Mouse (Mus musculus): ENCODE data around the gene Gm28038. TPM values are rescaled to one million over a fixed set of nuclear protein-coding genes. Genes with fewer than 3 reads are reported as not detected.

Gm28038 gene
- polyA plus RNA-seq, 1 experiment from 2014 or later, result not detected

DNA sequence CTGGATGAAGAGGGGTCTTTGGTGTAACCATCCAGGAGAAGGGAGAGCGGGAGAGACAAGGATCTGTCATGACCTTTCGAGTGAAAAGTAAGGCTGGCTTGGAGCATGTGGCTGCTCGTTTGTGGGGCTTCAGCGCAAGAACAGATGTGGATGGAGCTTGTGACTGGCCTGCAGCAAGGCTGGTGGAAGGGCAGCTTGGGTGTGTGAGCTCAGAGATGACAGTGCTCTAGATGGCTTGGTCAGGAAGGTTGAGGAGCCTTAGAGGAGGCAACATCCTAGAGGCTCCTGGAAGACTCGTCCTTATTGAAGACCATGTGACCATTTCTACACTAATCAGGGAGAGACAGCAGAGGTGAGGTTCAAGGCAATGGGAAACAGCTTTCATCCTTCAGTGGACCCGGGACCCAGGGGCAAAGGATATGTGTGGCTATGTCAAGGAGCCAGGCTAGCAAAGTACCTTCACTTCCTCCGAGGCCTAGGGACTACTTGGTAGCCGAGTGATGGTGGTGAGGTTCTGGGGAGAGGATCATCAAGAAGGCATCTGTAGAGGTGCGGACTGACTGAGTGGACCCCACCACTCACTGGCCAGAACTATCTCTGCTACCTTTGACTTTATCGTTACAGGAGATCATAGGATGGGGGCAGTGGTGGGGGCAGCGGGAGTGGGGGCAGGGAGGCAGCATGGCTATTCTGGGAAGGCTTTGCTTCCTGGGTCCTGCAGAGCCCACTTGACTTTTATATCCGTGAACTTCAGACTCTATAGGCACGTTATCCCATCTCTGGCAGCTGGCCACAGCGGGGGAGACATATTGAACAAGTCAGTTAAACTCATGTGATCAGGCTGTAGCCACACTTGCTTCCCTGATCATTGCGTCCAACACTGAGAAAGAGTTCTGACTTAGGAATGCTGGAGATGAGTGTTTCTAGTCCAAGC, 21.4 kb upstream of the Gm28038 start:
- H3K27ac ChIP-seq, result no peak overlapping the region
- H3K27me3 ChIP-seq, result no peaks in the 10 kb centered on the region
- peaks cover 97% of the 10 kb centered on the region for H3K36me3 ChIP-seq
- no peak for ATAC-seq
- no peak overlapping the region for H3K4me3 ChIP-seq (replicated peaks)
- H3K4me2 ChIP-seq (replicated peaks), result no peak overlapping the region
- no peak overlapping the region for H3K9ac ChIP-seq (replicated peaks)
- H3K9me3 ChIP-seq, result no peaks in the 10 kb centered on the region
- peaks cover 24% of the 10 kb centered on the region for H3K4me1 ChIP-seq (replicated peaks)
- whole genome bisulfite sequencing, result 92% methylated on average over 15 of the region's 15 CpGs

DNA sequence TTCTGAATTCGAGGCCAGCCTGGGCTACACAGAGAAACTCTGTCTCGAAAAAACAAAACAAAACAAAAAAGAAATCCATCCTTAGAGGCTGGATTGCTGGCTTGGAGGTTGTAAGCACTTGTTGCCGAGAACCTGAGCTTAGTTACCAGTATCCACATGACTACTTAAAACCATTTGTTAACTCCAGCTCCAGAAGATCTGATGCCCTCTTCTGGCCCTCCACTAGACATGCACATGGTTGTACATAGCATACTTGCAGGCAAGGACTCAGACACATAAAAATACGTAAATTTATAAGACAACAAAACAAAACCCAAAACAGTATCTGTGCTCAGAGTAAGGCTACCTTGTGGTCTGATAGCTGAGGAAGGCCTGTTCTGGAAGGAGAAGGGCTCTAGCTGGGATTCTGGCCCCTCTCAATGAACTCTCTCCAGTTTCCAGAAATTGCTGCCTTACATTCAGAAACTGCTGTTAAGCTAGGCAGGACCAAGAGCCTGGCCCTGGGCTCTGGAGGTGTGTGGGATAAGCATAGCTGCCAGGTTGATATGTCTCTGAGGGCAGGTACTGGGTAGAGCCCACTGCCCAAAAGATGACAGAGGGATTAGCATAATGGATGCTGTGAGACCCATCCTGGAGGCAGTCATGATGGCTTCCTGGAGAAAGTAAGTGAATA, 19.6 kb upstream of the Gm28038 start:
- H3K9me3 ChIP-seq, result no peaks in the 10 kb centered on the region
- peaks cover 88% of the 10 kb centered on the region for H3K36me3 ChIP-seq
- no peak for ATAC-seq
- H3K9ac ChIP-seq (replicated peaks), result no peak overlapping the region
- H3K27ac ChIP-seq, result no peak overlapping the region
- peaks cover 42% of the 10 kb centered on the region for H3K4me1 ChIP-seq (replicated peaks)
- H3K27me3 ChIP-seq, result no peaks in the 10 kb centered on the region
- 89% methylated on average over 4 of the region's 4 CpGs for WGBS
- no peak overlapping the region for H3K4me2 ChIP-seq (replicated peaks)
- H3K4me3 ChIP-seq (replicated peaks), result no peak overlapping the region

DNA sequence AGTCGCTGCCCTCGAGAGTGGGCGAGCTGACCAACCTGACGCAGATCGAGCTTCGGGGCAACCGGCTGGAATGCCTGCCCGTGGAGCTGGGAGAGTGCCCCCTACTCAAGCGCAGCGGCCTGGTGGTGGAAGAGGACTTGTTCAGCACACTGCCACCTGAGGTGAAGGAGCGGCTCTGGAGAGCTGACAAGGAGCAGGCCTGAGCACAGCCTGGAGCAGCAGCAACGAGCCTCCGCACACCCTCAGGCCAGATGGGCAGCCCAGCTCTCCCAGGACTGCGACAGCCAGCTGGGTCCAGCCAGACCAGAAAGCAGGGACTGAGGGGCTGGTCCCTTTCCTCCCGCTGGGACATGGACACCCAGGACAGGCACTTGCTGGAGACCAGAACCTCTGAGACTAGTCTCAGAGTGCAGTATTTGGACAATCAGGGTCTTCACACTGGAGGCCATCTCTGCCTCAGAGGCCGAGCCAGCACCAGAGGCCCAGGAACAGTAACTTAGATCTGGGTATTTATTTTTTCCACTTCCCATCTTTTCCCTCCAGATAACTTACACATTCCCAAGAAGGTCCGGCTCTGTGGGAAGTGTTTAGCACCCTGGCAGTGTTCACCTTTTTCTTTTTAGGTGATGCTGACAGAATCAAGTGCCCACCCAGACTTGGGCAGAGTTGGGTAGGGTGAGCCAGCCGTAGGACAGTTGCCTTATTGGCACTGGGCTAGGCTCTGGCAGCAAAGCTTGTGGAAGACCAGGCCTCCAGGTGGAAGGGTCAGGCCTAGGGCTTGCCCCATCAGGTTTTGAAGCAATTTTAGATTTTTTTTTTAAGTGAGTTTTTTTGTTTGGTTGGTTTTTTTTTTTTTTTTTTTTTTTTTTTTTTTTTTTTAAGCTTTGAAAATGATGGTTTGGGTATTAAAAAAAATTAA, 18.7 kb upstream of the Gm28038 start:
- Histone ChIP-seq H3K36me3 (peaks cover 78% of the 10 kb centered on the region), H3K27me3 (no peaks in the 10 kb centered on the region), H3K9me3 (no peaks in the 10 kb centered on the region), H3K4me1 (replicated peaks) (peaks cover 50% of the 10 kb centered on the region), H3K27ac (no peak overlapping the region), H3K9ac (replicated peaks) (no peak overlapping the region; the same call in 1 of the 2 replicates), H3K4me2 (replicated peaks) (no peak overlapping the region), H3K4me3 (replicated peaks) (no peak overlapping the region)
- ATAC-seq, result no peak
- 94% methylated on average over 18 of the region's 18 CpGs for WGBS

DNA sequence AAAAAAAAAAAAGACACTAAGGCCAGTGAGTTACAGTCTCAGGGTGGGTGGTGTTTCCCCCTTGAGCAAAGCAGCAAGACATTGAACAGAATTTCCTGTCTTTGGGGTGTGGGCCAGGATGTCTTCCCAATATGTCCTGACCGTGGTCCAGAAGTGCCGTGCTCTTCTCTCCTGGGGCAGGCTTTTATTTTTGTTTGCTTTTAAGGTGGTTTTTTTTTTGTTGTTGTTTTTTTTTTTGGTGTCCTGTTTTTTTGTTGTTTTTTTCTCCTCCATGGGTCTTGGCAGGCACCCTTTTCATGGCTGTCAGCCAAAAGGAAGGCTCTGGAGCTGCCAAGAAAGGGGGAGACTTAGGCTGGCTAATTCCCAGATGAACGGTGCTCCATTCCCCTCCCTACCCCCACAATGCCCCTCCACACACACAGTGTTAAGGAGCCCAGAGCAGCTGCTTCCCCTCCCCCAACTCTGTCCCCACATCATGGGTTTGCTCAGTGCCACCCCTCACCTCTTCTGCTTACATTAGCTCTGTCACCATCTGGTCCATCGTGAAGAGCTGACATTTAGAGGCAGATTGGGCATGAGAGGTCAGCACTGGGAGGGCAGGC, 17.9 kb upstream of the Gm28038 start:
- H3K4me2 ChIP-seq (replicated peaks), result no peak overlapping the region
- H3K27me3 ChIP-seq, result no peaks in the 10 kb centered on the region
- peaks cover 70% of the 10 kb centered on the region for H3K36me3 ChIP-seq
- H3K9me3 ChIP-seq, result no peaks in the 10 kb centered on the region
- peak; percentile 65 for ATAC-seq
- no peak overlapping the region for H3K9ac ChIP-seq (replicated peaks)
- H3K4me3 ChIP-seq (replicated peaks), result no peak overlapping the region
- WGBS, result 57% methylated on average over 4 of the region's 4 CpGs
- 0 out of 2 replicates have a peak overlapping the region, but pooled peaks have one; percentile 14 for H3K27ac ChIP-seq
- peaks cover 50% of the 10 kb centered on the region for H3K4me1 ChIP-seq (replicated peaks)

DNA sequence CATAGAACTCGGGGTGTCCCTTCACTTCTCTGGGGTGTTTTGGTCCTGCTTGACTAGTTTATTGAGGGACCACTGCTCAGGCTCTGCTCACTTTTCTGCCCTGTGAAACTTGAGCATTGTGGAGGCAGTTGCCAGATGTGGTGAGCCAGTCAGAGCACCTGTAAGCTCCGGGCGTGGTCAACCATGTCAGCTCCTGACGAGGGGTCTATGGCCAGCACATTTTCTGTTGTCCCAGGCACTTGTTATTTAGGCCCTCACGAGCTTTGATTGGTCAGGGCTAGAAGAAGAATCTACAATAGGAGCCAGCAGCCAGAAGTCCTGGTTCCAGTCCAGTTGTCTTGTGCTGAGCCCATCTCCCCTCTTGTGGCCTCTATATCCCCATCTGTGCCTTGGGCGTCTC, 17.0 kb upstream of the Gm28038 start:
- Histone ChIP-seq H3K9ac (replicated peaks) (no peak overlapping the region), H3K27ac (no peak overlapping the region), H3K4me3 (replicated peaks) (no peak overlapping the region), H3K9me3 (no peaks in the 10 kb centered on the region), H3K4me1 (replicated peaks) (peaks cover 50% of the 10 kb centered on the region), H3K36me3 (peaks cover 62% of the 10 kb centered on the region), H3K27me3 (no peaks in the 10 kb centered on the region), H3K4me2 (replicated peaks) (no peak overlapping the region)
- no peak for ATAC-seq
- WGBS, result 97% methylated on average over 6 of the region's 6 CpGs

DNA sequence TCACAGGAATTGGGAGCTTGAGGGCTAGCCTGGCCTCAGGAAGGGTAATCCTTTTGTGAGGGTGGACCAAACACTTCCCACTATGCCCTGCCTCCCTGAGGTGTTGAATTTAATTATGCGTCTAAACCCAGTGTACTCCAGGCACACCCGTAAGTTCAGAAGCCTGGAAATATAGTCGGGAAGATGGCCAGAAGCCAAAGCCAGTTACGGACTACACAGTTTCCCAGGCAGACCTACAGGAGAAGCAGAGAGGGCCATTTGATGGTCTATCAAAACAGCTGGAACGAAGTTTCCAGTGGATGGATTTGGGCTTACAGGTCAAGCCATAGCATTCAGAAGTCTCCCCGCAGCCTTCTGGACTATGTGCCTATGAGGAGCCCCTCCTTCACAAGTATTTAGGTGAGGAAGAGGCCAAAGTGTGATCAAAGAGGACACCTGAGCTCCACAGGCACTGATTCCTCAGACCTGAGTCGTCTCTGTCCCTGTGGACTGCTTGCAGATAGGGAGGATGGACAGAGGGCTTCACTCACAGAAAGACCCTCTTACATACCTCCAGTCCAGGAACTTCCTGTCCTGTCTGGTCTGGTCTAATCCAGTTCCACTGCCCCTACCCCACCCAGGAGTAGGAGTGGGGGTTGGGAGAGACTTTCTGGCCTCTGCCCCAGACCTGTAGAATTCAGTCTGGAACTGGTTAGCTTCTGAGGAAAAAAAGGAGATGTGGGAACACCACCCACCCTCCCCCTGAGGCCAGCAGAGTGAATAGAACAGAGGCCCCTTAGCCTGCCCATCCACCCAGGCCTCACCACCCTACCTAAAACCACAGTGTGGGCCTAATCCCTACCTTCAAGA, 15.9 kb upstream of the Gm28038 start:
- Histone ChIP-seq H3K4me1 (replicated peaks) (peaks cover 47% of the 10 kb centered on the region), H3K27me3 (no peaks in the 10 kb centered on the region), H3K4me2 (replicated peaks) (no peak overlapping the region), H3K9me3 (no peaks in the 10 kb centered on the region), H3K4me3 (replicated peaks) (no peak overlapping the region), H3K9ac (replicated peaks) (no peak overlapping the region), H3K27ac (peak overlapping the region; percentile 72), H3K36me3 (peaks cover 51% of the 10 kb centered on the region)
- 80% methylated on average over 7 of the region's 7 CpGs for WGBS
- no peak for ATAC-seq

DNA sequence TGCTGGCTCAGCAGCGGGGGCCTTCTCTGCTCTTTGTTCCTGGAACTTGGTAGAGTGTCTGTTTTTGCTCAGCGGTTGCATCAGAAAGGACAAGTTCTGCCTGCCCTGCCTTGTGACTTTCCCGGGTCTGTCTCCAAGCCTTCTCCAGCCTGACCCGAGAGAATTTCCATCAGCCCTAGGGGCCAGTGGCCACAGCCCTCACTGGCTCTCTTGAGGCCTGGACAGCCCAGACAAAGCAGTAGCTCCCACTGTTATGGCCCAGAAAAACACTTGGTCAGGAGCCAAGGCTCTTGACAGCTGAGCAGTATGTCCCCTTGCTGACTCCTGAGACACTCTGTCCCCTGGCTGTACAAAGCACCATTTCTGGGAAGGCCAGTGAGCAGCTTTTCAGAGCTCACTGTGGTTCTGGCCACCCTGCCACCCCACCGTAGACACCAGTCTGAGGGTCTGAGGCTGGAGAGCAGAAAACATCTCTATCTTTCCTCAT, 15.0 kb upstream of the Gm28038 start, which contains the start of gene Phyhd1:
Gene Phyhd1 (plus strand): TSS at position 437 of the 487 bp plus-strand sequence.
- 38% methylated on average over 5 of the region's 5 CpGs for WGBS
- 0 out of 2 replicates have a peak within 1 kb of the TSS, but pooled peaks have one; percentile 25 for H3K9ac ChIP-seq (replicated peaks)
- no peak for ATAC-seq
- peak within 1 kb of the TSS; percentile 72 for H3K27ac ChIP-seq
- H3K9me3 ChIP-seq, result no peaks in the 10 kb centered on the region
- H3K4me2 ChIP-seq (replicated peaks), result no peak within 1 kb of the TSS
- H3K4me1 ChIP-seq (replicated peaks), result peaks cover 47% of the 10 kb centered on the region
- H3K27me3 ChIP-seq, result no peaks in the 10 kb centered on the region
- no peak within 1 kb of the TSS for H3K4me3 ChIP-seq (replicated peaks)
- H3K36me3 ChIP-seq, result peaks cover 43% of the 10 kb centered on the region

DNA sequence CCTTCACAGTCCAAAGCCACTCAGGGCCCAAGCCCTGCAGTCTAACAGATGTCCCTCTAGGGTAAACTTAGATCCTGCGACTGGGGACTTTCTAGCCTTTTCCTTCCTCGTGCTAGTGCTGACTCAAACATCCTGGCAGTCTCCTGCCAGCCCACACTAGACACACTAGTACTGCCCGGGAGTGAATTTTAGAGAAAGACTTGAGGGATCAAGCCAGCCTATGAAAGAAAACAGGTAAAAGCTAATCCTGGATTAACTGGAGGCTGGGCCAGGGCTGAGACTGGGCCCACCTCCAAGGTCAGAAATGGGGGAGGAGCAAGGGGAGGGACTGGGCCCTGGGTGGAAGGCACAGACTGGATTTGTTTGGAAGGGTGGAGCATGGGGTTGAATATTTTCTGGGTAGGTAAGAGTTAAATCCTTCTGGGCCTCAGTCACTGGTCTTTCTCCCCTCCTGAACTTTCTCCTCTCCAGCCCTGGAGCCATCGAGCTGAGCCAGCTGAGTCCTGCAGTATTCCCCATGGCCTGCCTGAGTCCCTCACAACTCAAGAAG, 14.4 kb upstream of the Gm28038 start:
- Histone ChIP-seq H3K4me2 (replicated peaks) (no peak overlapping the region), H3K27me3 (no peaks in the 10 kb centered on the region), H3K9ac (replicated peaks) (0 out of 2 replicates have a peak overlapping the region, but pooled peaks have one; percentile 15), H3K9me3 (no peaks in the 10 kb centered on the region), H3K27ac (peak overlapping the region; percentile 72), H3K4me1 (replicated peaks) (peaks cover 47% of the 10 kb centered on the region), H3K4me3 (replicated peaks) (no peak overlapping the region), H3K36me3 (peaks cover 36% of the 10 kb centered on the region)
- WGBS, result 7% methylated on average over 4 of the region's 4 CpGs
- 0 out of 2 replicates have a peak, but pooled peaks have one; percentile 25 for ATAC-seq

DNA sequence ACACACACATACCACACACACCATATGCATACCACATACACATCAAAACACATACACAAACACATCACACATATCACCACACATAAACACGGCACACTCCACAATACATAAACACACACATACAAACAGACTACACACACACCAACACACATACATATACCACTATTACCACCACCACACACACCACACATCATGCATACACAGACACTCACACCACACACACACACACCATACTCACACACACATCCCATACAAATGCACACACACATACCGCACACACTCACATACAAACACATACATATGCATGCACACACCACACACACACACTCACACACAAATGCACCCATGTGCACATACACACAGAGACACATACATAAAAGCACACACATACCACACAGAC, 13.4 kb upstream of the Gm28038 start:
- no peaks in the 10 kb centered on the region for H3K9me3 ChIP-seq
- no peak overlapping the region for H3K27ac ChIP-seq
- no peak overlapping the region for H3K4me2 ChIP-seq (replicated peaks)
- peaks cover 30% of the 10 kb centered on the region for H3K36me3 ChIP-seq
- 93% methylated on average over 2 of the region's 2 CpGs for WGBS
- H3K9ac ChIP-seq (replicated peaks), result no peak overlapping the region
- H3K4me1 ChIP-seq (replicated peaks), result peaks cover 40% of the 10 kb centered on the region
- ATAC-seq, result no peak
- H3K4me3 ChIP-seq (replicated peaks), result no peak overlapping the region
- no peaks in the 10 kb centered on the region for H3K27me3 ChIP-seq

DNA sequence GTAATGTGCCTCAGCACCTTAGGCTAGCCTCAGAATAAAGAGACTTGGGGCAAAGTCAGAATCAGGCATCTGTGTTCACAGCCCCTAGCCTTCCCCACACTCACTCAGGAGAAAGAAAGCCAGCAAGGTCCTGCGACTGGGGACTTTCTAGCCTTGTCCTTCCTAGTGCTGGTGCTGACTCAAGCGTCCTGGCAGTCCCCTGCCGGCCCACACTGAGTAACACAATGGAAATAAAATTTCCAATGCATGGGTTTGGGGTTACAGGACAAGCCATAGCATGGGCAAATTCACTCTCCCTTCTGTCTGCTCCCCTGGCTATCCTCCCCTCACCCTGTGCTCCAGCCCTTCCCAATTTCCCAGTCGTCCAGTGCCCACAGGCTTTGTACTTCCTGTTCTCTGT, 12.5 kb upstream of the Gm28038 start:
- ATAC-seq, result no peak
- peaks cover 23% of the 10 kb centered on the region for H3K36me3 ChIP-seq
- 69% methylated on average over 4 of the region's 4 CpGs for WGBS
- no peaks in the 10 kb centered on the region for H3K27me3 ChIP-seq
- H3K9ac ChIP-seq (replicated peaks), result no peak overlapping the region
- no peak overlapping the region for H3K27ac ChIP-seq
- no peaks in the 10 kb centered on the region for H3K9me3 ChIP-seq
- no peak overlapping the region for H3K4me3 ChIP-seq (replicated peaks)
- H3K4me2 ChIP-seq (replicated peaks), result no peak overlapping the region
- H3K4me1 ChIP-seq (replicated peaks), result peaks cover 33% of the 10 kb centered on the region

Data from midbrain, embryonic 13.5 days (tissue).